Mouse (Mus musculus) urinary bladder, adult 2 months (tissue): ENCODE data around the gene Dennd2c. TPM values are rescaled to one million over a fixed set of nuclear protein-coding genes. Genes with fewer than 3 reads are reported as not detected.
"Not testable (repeated sequence)": the region's sequence is repeated elsewhere in the genome, so short reads cannot be mapped to it uniquely, and the experiment has no call there.

Experiments used
- DNase-seq: peaks from one replicate; pipeline ENCODE4 v3.0.0; 2022; ENCODE audit warnings: low spot score
- polyA plus RNA-seq: library from polyadenylated mRNA; depleted of rRNA; stranded (reverse); fragments of >200 nt; gene quantifications from 2 replicates; pipeline ENCODE4 v1.2.3, GENCODE M21; 2012; rRNA removed

The Dennd2c gene
- polyA plus RNA-seq, 1 experiment = 5.2 TPM

- DNase-seq = no peak
Measured at GRCm38 (mm10) chr3:103214593-103215285, 112.3 kb downstream of the Dennd2c start.

DNA sequence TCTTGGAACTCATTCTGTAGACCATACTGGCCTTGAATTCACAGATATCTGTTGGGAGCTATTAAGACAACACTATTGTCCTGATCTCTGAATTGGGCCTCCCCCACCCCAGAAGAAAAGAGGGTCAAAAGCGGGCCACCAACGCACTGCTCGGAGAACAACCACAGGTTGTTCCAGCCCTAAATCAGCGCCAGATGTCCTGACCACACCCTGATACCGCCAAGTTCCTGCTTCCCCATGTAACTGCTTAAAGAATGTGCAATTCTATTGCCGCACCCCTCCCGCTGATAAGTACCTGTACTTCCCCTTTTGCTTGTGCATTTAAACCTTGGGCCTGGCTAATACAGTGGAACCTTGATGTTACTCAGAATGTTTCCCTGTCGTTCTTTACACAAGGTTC is 113.0 kb downstream of the Dennd2c start:
- not testable (repeated sequence) for DNase-seq

Other genes starting within 250 kb of the Dennd2c start
- not detected in 2 replicates for gene Sycp1, start 166.5 kb upstream of the Dennd2c start, polyA plus RNA-seq
- gene Nr1h5, start 138.5 kb upstream of the Dennd2c start, polyA plus RNA-seq = not detected in 2 replicates
- gene Sike1, start 106.9 kb upstream of the Dennd2c start, polyA plus RNA-seq = 37.5 and 42.5 TPM in 2 replicates
- 86.2 and 156 TPM in 2 replicates for gene Csde1, start 82.2 kb upstream of the Dennd2c start, polyA plus RNA-seq
- gene Nras, start 44.3 kb upstream of the Dennd2c start, polyA plus RNA-seq = 32.4 and 36.7 TPM in 2 replicates
- 0.11 TPM in 1 of 2 replicates, not detected in the other for gene Ampd1, start 28.6 kb upstream of the Dennd2c start, polyA plus RNA-seq
- gene Bcas2, start 69.1 kb downstream of the Dennd2c start, polyA plus RNA-seq = 76.6 and 87.1 TPM in 2 replicates
- gene Trim33, start 176.7 kb downstream of the Dennd2c start, polyA plus RNA-seq = 10.8 and 12.7 TPM in 2 replicates